Mouse (Mus musculus) kidney, embryonic 14.5 days (tissue): Measurements from ENCODE around the gene Uggt2. TPM values are rescaled to one million over a fixed set of nuclear protein-coding genes. Genes with fewer than 3 reads are reported as not detected.

Experiments
- polyA plus RNA-seq: library from polyadenylated mRNA; unstranded; fragments of >200 nt; fragmentation: Nextera tagmentation; extraction: Ambion mirVana; gene quantifications from 2 replicates; pipeline ENCODE4 v1.2.1, GENCODE M21; 2014

Uggt2 gene
- polyA plus RNA-seq, 1 experiment from 2014 or later, result 18.1 TPM

Other genes with a start within 250 kb of the Uggt2 start
- gene Dzip1, start 174.0 kb downstream of the Uggt2 start, polyA plus RNA-seq, result 21.4 and 26.7 TPM in 2 replicates
- 35.3 and 46.7 TPM in 2 replicates for gene Dnajc3, start 161.5 kb downstream of the Uggt2 start, polyA plus RNA-seq
- gene Hs6st3, start 38.9 kb upstream of the Uggt2 start, polyA plus RNA-seq, result 0.19 and 0.45 TPM in 2 replicates